Mouse (Mus musculus) testis, adult 2 months (tissue): ENCODE results near the gene Gm9736.

Experiments
- CTCF ChIP-seq: fragments of 200-500 bp; IDR thresholded peaks from 2 replicates; pipeline ENCODE4 v1.5.1; 2012; ENCODE audit warnings: low read depth, mild to moderate bottlenecking, inconsistent platforms, low read length, moderate library complexity; ENCODE audit not compliant: control insufficient read depth, insufficient read depth, insufficient replicate concordance
- POLR2A ChIP-seq: fragments of 200-500 bp; IDR thresholded peaks from 2 replicates; pipeline ENCODE4 v1.6.1; 2012; ENCODE audit warnings: low read depth, mild to moderate bottlenecking, inconsistent platforms, low read length, moderate library complexity; ENCODE audit not compliant: control insufficient read depth

DNA sequence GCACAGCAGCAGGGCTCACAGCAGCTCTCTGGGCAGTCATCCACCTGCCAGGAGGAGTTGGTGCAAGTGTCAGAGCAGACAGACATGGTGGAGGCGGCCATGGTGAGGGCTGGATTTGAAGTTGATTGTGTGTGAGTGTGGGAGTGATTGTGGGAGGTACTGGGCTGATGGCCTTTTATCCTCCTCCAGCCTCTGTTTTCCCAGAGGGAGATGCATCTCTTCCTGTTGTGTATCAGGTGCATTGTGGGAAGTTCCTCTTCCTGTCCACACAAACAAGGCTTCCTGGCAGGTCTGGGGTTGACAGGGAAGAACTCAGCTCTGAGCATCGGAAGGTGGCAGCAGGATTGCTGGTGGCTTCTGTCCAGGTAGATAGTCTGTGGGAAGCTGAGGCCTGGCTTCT, 43.8 kb upstream of the Gm9736 start, which contains the start of gene Gm9639:
- no peak for TF ChIP-seq CTCF
- no peak for TF ChIP-seq POLR2A
